Mouse (Mus musculus) cerebellum, adult 11 months (tissue): Measurements from ENCODE around the gene Pdzd8.

Experiments
- DNase-seq: peaks from one replicate; pipeline ENCODE4 v3.0.0; 2022

The Pdzd8 gene

DNA sequence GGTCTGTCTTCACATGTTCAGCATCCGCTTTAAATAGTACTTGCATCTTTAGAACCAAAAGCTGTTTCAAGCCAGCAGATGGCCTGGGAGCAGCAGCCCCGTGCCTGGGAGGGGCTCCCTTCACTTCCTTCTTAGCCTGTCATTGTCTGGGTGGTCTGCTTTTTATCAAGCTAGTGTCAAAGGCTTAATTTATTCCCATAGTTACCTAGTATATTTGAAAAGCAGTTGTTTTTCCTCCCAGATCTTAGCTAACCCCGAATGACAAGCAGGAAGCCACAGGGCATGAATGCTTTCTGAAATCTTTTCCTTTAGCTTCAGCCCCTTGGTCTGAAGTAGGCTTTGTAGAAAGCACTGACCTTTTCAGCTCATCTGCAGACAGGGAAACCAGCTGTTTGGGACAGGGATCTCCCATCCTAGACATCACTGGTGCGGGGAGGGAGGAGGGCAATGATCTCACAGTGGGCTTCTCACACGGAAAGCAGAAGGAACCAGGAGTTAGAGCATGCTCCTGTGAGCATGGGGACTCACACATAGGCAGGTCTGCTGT is 78.1 kb downstream of the Pdzd8 start:
- no peak for DNase-seq

DNA sequence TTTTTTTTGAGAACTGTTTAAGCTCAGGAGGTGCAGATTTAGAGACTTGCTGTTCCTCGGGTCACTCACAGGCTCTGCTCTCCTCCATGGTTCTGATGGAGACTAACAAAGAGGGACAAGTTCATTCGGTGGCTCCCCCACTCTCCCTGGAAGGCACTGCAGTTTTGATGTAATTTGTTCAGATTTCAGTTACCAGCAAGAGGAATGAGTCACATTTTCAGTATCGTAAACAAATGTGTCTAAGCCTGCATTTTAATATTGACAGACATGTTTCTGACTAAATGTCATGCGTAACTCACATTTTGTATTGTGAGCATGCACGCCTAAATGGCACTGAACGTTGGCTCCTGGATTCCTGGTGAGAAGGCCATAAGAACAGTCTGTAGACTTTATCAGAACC is 79.7 kb downstream of the Pdzd8 start:
- no peak for DNase-seq

DNA sequence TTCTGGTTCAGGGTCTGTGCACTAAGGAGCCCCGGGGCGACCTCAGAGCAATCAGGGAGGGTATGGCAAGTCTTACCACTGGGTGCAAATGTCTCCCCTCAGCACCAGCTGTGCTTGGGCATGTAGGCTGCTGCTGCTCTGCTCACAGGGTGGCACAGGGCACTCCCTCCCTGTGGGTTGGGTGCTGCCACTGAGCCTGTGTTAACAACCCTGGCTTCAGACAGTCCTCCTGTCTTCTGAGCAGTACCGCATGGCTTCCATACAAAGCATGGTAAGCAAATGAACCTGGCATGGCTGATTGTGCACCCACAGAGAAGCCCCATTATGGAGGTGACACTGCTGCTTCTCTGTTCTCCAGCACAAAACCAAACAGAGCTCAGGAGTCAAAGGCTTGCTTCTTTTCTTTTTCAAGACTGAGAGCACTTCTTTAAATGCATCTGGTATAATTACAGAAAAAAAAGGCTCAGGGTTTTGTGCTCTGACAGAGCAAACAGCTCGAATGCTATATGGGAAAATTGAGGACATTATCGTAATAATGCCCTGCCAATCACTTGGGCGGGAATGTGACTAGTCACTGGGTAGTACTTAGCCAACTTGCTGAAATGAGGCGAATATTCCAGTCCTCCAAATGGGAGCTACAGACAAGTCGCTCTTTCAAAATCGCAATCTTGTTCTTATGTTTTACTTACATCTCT is 80.6 kb downstream of the Pdzd8 start:
- no peak for DNase-seq

- DNase-seq, result no peak
Measured at GRCm38 (mm10) chr19:59263171-59263570, 82.4 kb downstream of the Pdzd8 start.

- no peak for DNase-seq
Measured at GRCm38 (mm10) chr19:59261604-59262003, 84.0 kb downstream of the Pdzd8 start.

GRCm38 (mm10) chr19:59260718-59261442 is 84.7 kb downstream of the Pdzd8 start, which contains the start of gene Slc18a2:
Gene Slc18a2 (plus strand): TSS chr19:59260896.
- no peak for DNase-seq

GRCm38 (mm10) chr19:59259633-59260032 is 85.9 kb downstream of the Pdzd8 start:
- no peak for DNase-seq

DNA sequence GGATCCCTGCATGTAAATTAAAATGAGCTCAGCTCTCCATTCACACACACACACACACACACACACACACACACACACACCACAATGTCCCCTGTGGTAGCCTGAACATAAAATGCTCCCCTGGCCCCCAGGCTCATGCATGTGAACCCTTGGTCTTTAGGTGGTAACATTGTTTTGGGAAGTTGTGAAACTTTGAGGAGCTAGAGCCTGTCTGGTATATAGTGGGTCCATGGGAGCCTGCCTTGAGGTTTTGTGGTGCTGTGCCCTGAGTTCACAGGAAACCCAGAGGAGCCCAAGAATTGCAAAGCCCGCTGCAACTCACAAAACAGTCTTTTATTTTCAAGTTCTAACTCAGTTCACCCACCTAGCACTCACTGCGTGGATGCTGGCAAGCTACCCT is 92.9 kb downstream of the Pdzd8 start:
- DNase-seq, result no peak

- DNase-seq, result no peak
Measured at GRCm38 (mm10) chr19:59248553-59249286, 96.9 kb downstream of the Pdzd8 start.

- no peak for DNase-seq
Measured at GRCm38 (mm10) chr19:59248144-59248543, 97.4 kb downstream of the Pdzd8 start.
